Mouse (Mus musculus) midbrain, postnatal 0 days (tissue): Measurements from ENCODE around the gene Pacrg. TPM values are rescaled to one million over a fixed set of nuclear protein-coding genes. Genes with fewer than 3 reads are reported as not detected.

Experiments used
- ATAC-seq: fragments of 200-750 bp; cut with Nextera tagmentation; 2 replicates; pipeline ENCODE4 v1.8.0; 2017; ENCODE audit warnings: moderate number of reproducible peaks, mild to moderate bottlenecking, moderate TSS enrichment, moderate library complexity; ENCODE audit not compliant: low FRiP score
- DNase-seq: peaks from one replicate; pipeline ENCODE4 v3.0.0-alpha.2; 2015; ENCODE audit warnings: low spot score
- H3K27ac ChIP-seq: fragments of 300-500 bp; sonication (generic); 2 replicates; pipeline ENCODE4 v1.5.1; 2014; ENCODE audit warnings: low read depth, mild to moderate bottlenecking, low read length, mixed read lengths
- H3K27me3 ChIP-seq: fragments of 300-500 bp; sonication (generic); 2 replicates; pipeline ENCODE4 v1.6.1; 2014; ENCODE audit warnings: low read length, control low read depth, mixed read lengths; ENCODE audit not compliant: insufficient read depth
- H3K36me3 ChIP-seq: fragments of 300-500 bp; sonication (generic); 2 replicates; pipeline ENCODE4 v1.6.1; 2014; ENCODE audit warnings: low read length, control low read depth, mixed read lengths; ENCODE audit not compliant: insufficient read depth
- H3K4me1 ChIP-seq: fragments of 300-500 bp; sonication (generic); 2 replicates; pipeline ENCODE4 v1.6.1; 2014; ENCODE audit warnings: mild to moderate bottlenecking, control low read depth, antibody characterized with exemption, low read length, mixed read lengths; ENCODE audit not compliant: insufficient read depth
- H3K4me2 ChIP-seq: fragments of 300-500 bp; sonication (generic); 2 replicates; pipeline ENCODE4 v1.6.1; 2014; ENCODE audit warnings: low read depth, mild to moderate bottlenecking, low read length, mixed read lengths; ENCODE audit not compliant: poor library complexity, severe bottlenecking
- H3K4me3 ChIP-seq: fragments of 300-500 bp; sonication (generic); 2 replicates; pipeline ENCODE4 v1.5.1; 2014; ENCODE audit warnings: low read depth, mild to moderate bottlenecking, low read length, moderate library complexity
- H3K9ac ChIP-seq: fragments of 300-500 bp; sonication (generic); replicated peaks from 2 replicates; pipeline ENCODE4 v1.6.1; 2014; ENCODE audit warnings: mild to moderate bottlenecking, low read length, moderate library complexity, mixed read lengths; ENCODE audit not compliant: poor library complexity, severe bottlenecking
- H3K9me3 ChIP-seq: fragments of 300-500 bp; sonication (generic); 2 replicates; pipeline ENCODE4 v1.6.1; 2016; ENCODE audit warnings: low read length, control low read depth
- CTCF ChIP-seq: IDR thresholded peaks from 2 replicates; pipeline ENCODE4 v1.5.1; 2016; ENCODE audit warnings: antibody characterized with exemption, mild to moderate bottlenecking
- WGBS: fragments of 180-500 bp; shearing (Covaris S2); extraction: QIAGEN DNeasy Blood & Tissue Kit; methylation state at CpG from one replicate; pipeline ENCODE4 v1.1.7; 2014; 5-methylcytosine and 5-hydroxymethylcytosine counted together
- polyA plus RNA-seq: library from polyadenylated mRNA; unstranded; fragments of >200 nt; fragmentation: Nextera tagmentation; extraction: Ambion mirVana; gene quantifications from 2 replicates; pipeline ENCODE4 v1.2.1, GENCODE M21; 2015
- total RNA-seq: library from RNA; depleted of rRNA; stranded (reverse); fragments of >200 nt; gene quantifications from 2 replicates; pipeline ENCODE4 v1.2.3, GENCODE M21; 2014

Pacrg gene
- total and polyA plus RNA-seq, 2 experiments from 2014 or later, result 14.6 to 23.0 TPM

GRCm38 (mm10) chr17:10614696-10615095 lies 225.4 kb downstream of the Pacrg start:
- TF ChIP-seq CTCF, result no peak
- no peak for DNase-seq
- Histone ChIP-seq H3K27ac (no peak overlapping the region), H3K27me3 (no peaks in the 10 kb centered on the region), H3K4me1 (no peaks in the 10 kb centered on the region), H3K4me3 (no peak overlapping the region), H3K9ac (no peak overlapping the region), H3K9me3 (no peaks in the 10 kb centered on the region), H3K4me2 (no peak overlapping the region), H3K36me3 (no peaks in the 10 kb centered on the region)
- WGBS, result 86% methylated on average over 6 of the region's 6 CpGs
- no peak for ATAC-seq

GRCm38 (mm10) chr17:10611626-10612025 lies 228.5 kb downstream of the Pacrg start:
- ATAC-seq, result no peak
- H3K4me2 ChIP-seq, result no peak overlapping the region
- H3K4me1 ChIP-seq, result no peaks in the 10 kb centered on the region
- no peak for TF ChIP-seq CTCF
- 40% methylated on average over 3 of the region's 3 CpGs for WGBS
- H3K9me3 ChIP-seq, result no peaks in the 10 kb centered on the region
- H3K36me3 ChIP-seq, result no peaks in the 10 kb centered on the region
- H3K27me3 ChIP-seq, result no peaks in the 10 kb centered on the region
- H3K4me3 ChIP-seq, result no peak overlapping the region
- no peak for DNase-seq
- H3K27ac ChIP-seq, result no peak overlapping the region
- H3K9ac ChIP-seq, result no peak overlapping the region

- Histone ChIP-seq H3K4me1 (no peaks in the 10 kb centered on the region), H3K4me2 (no peak overlapping the region), H3K9ac (no peak overlapping the region), H3K27me3 (no peaks in the 10 kb centered on the region), H3K4me3 (no peak overlapping the region), H3K9me3 (no peaks in the 10 kb centered on the region), H3K36me3 (no peaks in the 10 kb centered on the region), H3K27ac (no peak overlapping the region)
- ATAC-seq, result no peak
- TF ChIP-seq CTCF, result no peak
- 85% methylated on average over 4 of the region's 4 CpGs for WGBS
- no peak for DNase-seq
Observed at GRCm38 (mm10) chr17:10608146-10608545, 232.0 kb downstream of the Pacrg start.

- Histone ChIP-seq H3K27ac (no peak overlapping the region), H3K27me3 (no peaks in the 10 kb centered on the region), H3K4me2 (no peak overlapping the region), H3K4me3 (no peak overlapping the region), H3K4me1 (no peaks in the 10 kb centered on the region), H3K36me3 (no peaks in the 10 kb centered on the region), H3K9me3 (no peaks in the 10 kb centered on the region), H3K9ac (no peak overlapping the region)
- TF ChIP-seq CTCF, result no peak
- WGBS, result 71% methylated on average over 3 of the region's 3 CpGs
- DNase-seq (no peak), ATAC-seq (no peak)
Observed at GRCm38 (mm10) chr17:10606090-10606489, 234.0 kb downstream of the Pacrg start.

DNA sequence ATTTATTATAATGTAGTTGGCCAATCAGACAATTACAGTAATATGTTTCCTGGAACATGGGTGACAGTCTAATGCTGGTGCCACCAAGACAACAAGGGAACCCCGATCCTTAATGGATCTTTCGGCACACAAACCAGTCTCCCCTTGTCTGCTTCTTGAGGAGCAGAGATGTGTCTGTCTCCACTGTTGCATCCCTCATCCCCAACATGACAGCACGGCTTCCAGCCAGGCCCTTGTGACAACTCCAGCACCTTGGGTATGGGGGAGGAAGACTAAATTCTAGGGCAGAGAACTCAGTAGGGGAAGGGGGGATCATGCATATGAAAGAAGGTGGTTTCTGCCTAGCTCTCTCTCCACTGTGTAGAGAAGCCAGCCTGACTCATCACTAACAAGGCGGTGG lies 242.4 kb downstream of the Pacrg start:
- H3K4me1 ChIP-seq, result no peaks in the 10 kb centered on the region
- H3K4me3 ChIP-seq, result no peak overlapping the region
- no peaks in the 10 kb centered on the region for H3K9me3 ChIP-seq
- no peak overlapping the region for H3K4me2 ChIP-seq
- 92% methylated on average over 4 of the region's 4 CpGs for WGBS
- no peak for ATAC-seq
- H3K27ac ChIP-seq, result no peak overlapping the region
- no peaks in the 10 kb centered on the region for H3K27me3 ChIP-seq
- no peaks in the 10 kb centered on the region for H3K36me3 ChIP-seq
- DNase-seq, result no peak
- TF ChIP-seq CTCF, result no peak
- H3K9ac ChIP-seq, result no peak overlapping the region

DNA sequence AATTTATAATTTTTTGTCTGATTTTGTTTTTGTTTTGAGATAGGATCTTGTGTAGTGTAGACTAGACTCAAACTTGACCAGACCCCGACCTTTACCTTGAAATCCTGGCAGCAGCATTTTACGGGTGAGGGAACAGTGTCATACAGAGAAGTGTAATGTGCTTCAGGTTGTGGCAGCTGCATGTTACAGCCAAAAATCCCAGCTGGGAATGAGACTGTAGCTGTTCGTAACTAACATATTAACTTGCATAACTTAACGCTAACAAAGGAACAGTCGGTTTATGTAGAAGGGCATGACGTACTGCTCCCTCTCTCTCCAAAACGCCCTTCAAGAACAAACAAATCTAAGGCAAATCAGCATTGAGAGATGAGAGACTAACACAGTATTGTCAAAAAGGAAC lies 250.5 kb downstream of the Pacrg start:
- ATAC-seq (no peak), DNase-seq (peak; percentile 10)
- no peak for TF ChIP-seq CTCF
- no peak overlapping the region for H3K4me2 ChIP-seq
- H3K4me1 ChIP-seq, result no peaks in the 10 kb centered on the region
- WGBS, result 59% methylated on average over 7 of the region's 7 CpGs
- H3K9me3 ChIP-seq, result no peaks in the 10 kb centered on the region
- no peaks in the 10 kb centered on the region for H3K36me3 ChIP-seq
- H3K4me3 ChIP-seq, result no peak overlapping the region
- no peaks in the 10 kb centered on the region for H3K27me3 ChIP-seq
- no peak overlapping the region for H3K9ac ChIP-seq
- no peak overlapping the region for H3K27ac ChIP-seq
